Mouse (Mus musculus) spleen, adult 2 months (tissue): ENCODE measurements around the gene Pisd.

ENCODE experiments used
- CTCF ChIP-seq: fragments of 200-500 bp; IDR thresholded peaks from 2 replicates; pipeline ENCODE4 v1.5.1; 2011; ENCODE audit warnings: mild to moderate bottlenecking, inconsistent platforms; ENCODE audit not compliant: insufficient read depth, insufficient read length, insufficient replicate concordance; ENCODE audit errors: extremely low read depth
- POLR2A ChIP-seq: fragments of 200-500 bp; IDR thresholded peaks from 2 replicates; pipeline ENCODE4 v1.6.1; 2011; ENCODE audit warnings: low read depth, low read length, inconsistent platforms

GRCm38 (mm10) chr5:32760787-32761186 is 24.7 kb downstream of the Pisd start:
- TF ChIP-seq CTCF (no peak), POLR2A (no peak)
